Mouse (Mus musculus): ENCODE measurements around the gene Ddx41.

Ddx41 gene

GRCm38 (mm10) chr13:55506697-55507096, 29.8 kb downstream of the Ddx41 start:
- DNase-seq (ENCODE audit: low spot score): no peak

GRCm38 (mm10) chr13:55505810-55506209, 30.6 kb downstream of the Ddx41 start:
- DNase-seq (ENCODE audit: low spot score): no peak

- no peak for DNase-seq (ENCODE audit: low spot score)
Measured at GRCm38 (mm10) chr13:55504390-55504789, 32.1 kb downstream of the Ddx41 start.

DNA sequence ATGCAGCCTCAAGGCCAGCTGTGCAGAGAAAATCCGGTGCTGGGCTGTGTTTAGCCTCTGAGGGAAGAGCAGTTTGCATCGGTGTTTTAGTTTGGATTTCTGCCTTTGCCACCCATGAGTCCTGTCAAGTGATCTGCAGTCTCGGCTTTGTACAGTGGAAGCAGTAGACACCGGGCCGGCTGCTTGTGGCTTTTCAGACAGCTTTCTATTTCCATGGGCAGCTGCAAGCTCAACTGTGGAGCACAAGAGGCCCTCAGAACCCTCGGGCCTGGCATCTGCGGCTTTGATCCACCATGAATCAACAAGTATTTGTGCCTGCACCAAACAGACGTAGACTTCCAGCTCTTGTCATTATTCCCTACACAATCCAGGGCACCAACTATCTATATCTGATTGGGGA, 34.1 kb downstream of the Ddx41 start:
- DNase-seq (ENCODE audit: low spot score): no peak

DNA sequence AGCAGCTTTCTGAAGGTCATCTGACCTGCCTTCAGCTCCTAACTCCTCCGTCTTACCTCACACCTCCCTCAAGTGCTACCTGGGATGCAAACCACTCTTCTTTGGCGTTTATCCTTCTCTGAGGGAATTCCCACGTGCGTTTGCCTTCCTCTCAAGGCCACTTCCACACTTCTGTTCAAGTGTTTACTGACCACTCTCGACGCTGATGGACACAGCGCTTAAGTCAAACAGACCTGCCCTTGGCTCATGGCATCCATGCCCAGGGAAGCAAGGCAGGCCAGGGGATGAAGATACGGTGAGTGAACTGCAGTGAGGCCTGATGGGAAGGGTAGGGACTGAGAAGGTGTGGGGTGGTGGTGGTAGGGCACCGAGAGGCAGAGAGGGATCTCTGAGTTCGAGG, 35.9 kb downstream of the Ddx41 start:
- DNase-seq (ENCODE audit: low spot score): no peak

DNA sequence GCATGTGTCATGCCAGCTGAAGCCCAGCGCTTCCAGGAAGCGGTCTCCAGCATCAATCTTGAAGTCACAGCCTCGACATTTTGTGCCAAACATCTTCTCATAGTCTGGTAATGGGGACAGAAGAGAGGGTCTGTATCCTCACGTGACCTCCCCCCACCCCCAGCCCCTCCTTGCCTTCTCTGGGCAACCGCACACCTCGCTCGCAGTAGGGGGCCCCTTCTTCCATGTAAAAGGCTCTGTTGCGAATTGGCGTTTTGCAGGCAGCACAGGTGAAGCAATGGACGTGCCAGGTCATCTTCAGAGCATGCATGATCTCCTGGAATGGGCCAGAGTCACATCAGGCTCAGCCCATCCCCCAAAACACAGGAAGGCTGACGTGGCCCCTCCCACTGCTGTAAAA, 37.6 kb downstream of the Ddx41 start:
- DNase-seq (ENCODE audit: low spot score): no peak

- DNase-seq (ENCODE audit: low spot score): no peak
Measured at GRCm38 (mm10) chr13:55496661-55497060, 39.8 kb downstream of the Ddx41 start.

DNA sequence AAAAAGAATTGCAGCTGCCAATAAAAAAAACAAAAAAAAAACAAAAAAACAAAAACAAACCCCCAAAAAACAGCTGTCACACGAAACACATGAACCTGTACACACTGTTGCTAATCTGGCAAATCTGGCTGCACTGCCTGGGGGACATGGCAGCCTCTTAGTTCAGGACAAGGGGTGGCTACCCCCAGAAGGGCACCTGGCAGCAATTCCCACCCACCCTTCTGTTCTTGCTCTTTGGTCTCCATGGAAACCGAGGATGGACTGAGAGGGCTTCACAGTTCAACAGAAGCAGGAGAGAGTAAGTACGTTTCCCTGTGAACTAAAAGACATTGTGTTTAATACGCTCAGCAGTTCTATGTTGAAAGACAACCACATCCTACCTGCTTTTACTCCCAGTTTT, 40.8 kb downstream of the Ddx41 start:
- peak; percentile 47 for DNase-seq (ENCODE audit: low spot score)

- DNase-seq (ENCODE audit: low spot score): no peak
Measured at GRCm38 (mm10) chr13:55494883-55495621, 41.4 kb downstream of the Ddx41 start.

DNA sequence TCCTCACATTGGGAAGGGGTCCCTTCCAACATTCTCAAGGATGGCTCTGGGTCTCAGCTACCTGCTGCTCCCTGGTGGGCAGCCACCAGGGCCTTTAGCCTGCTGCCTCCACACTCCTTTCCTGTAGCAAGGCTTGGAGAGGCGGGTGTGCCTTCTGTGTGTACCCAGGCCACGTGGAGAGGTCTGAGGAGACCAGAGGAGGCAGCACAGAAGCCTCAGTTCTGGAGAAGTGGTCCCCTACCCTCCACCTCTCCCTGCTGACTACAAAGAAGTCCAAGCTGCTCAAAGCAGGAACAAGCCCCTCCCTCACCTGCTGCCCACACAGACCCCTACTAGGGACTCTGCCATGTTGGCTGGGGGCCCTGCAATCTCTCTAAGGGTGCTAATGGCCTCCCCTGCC, 42.2 kb downstream of the Ddx41 start:
- DNase-seq (ENCODE audit: low spot score): no peak

- peak; percentile 79 for DNase-seq (ENCODE audit: low spot score)
Measured at GRCm38 (mm10) chr13:55487578-55488498, 48.6 kb downstream of the Ddx41 start, which contains the start of gene Dbn1. TSS of gene Dbn1 (minus strand) at chr13:55488111.

- DNase-seq (ENCODE audit: low spot score): peak; percentile 60
Measured at GRCm38 (mm10) chr13:55486916-55487577, 49.4 kb downstream of the Ddx41 start.

DNA sequence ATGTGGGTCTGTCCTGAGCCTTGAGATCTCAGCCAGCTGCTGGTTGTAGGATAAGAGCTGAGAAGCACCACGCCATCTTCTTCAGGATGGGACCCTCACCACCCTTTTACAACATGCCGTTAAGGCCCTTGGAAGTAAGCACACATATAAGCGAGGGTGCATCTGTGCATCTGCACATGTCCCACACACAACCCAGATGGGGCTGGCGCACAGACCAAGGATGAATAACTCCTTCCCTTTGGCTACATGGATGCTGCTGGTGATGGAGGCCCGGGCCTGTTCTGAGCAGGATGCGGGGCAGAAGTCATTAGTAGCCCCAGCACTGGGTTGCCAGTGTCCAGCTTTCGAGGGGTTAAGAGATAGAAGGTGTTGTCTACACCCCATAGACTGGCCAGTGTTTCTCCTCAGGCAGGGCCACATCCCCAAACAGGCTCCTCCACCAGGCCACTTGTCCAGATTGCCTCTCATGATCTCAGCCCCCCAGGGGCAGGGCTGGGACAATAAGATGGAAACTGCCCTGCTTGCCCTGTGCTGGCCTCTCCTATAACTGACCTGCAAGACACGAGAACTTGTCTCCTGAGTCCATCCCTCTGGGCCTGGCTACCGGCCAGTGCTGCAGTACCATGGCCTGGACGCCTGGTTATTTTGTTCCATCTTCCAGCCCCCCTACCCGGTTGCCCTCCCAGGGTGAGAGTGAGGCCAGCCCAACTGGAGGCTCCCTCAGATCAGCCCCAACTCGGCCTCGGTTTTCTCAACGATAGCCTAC, 50.2 kb downstream of the Ddx41 start:
- peak; percentile 25 for DNase-seq (ENCODE audit: low spot score)

DNA sequence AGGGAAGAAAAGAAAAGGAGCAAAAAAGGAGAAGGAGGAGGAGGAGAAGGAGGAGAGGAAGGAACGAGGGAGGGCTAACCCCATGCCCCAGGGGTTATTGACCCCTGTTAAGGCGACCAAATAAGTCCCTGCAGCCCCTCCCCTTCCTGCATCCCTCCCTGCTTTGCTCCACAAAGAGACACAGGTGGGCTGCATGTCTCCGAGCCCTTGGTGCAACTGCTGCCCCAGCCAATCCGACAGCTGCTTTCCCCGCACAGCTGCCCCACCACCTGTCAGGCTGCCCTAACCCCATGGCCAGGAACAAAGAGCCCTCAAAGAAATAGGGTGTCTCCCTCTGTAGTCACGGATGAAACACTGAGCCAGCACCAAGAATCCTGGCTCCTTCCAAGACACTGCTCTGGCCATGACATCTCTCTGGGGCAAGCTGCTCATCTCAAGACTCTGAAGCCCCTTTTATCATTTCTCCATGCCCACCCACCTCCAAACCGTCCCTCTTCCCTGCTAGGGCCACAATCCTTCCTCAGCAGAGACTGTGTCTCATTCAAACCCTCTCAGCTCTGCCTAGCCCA, 51.9 kb downstream of the Ddx41 start:
- DNase-seq (ENCODE audit: low spot score): peak; percentile 26

- peak; percentile 77 for DNase-seq (ENCODE audit: low spot score)
Measured at GRCm38 (mm10) chr13:55483593-55483992, 52.9 kb downstream of the Ddx41 start.

GRCm38 (mm10) chr13:55483071-55483470, 53.4 kb downstream of the Ddx41 start:
- DNase-seq (ENCODE audit: low spot score): no peak

- DNase-seq (ENCODE audit: low spot score): no peak
Measured at GRCm38 (mm10) chr13:55482542-55482941, 53.9 kb downstream of the Ddx41 start.

All from embryo, embryonic 10 days (tissue).